Mouse (Mus musculus) lung, adult 18-20 months (tissue): Measurements from ENCODE around the gene Cep350.

Experiments used
- DNase-seq, 2 experiments: peaks; one replicate each; pipeline ENCODE4 v3.0.0; 2022; ENCODE audit warnings: mixed read lengths in 2 of 2

The Cep350 gene

GRCm38 (mm10) chr1:155973068-155973718 is at the start of gene Cep350:
Gene Cep350 (minus strand): TSS chr1:155973255.
- DNase-seq: peak; percentile 98

GRCm38 (mm10) chr1:156020402-156020801 is 47.3 kb upstream of the Cep350 start:
- DNase-seq: no peak

- no peak for DNase-seq
Measured at GRCm38 (mm10) chr1:156019800-156020199, 46.7 kb upstream of the Cep350 start.

GRCm38 (mm10) chr1:156009003-156009402 is 35.9 kb upstream of the Cep350 start:
- DNase-seq: no peak

GRCm38 (mm10) chr1:156005906-156006305 is 32.9 kb upstream of the Cep350 start:
- no peak for DNase-seq

GRCm38 (mm10) chr1:156003201-156003935 is 30.3 kb upstream of the Cep350 start:
- peak; percentile 62 to 73 for DNase-seq

GRCm38 (mm10) chr1:156002366-156002765 is 29.3 kb upstream of the Cep350 start:
- DNase-seq: no peak

- no peak for DNase-seq
Measured at GRCm38 (mm10) chr1:155995612-155996011, 22.6 kb upstream of the Cep350 start.

GRCm38 (mm10) chr1:155994524-155994923 is 21.5 kb upstream of the Cep350 start:
- no peak for DNase-seq

GRCm38 (mm10) chr1:155990391-155990790 is 17.3 kb upstream of the Cep350 start:
- DNase-seq: no peak

- no peak for DNase-seq
Measured at GRCm38 (mm10) chr1:155989387-155989786, 16.3 kb upstream of the Cep350 start.

GRCm38 (mm10) chr1:155987625-155988024 is 14.6 kb upstream of the Cep350 start:
- DNase-seq: no peak

- DNase-seq: no peak
Measured at GRCm38 (mm10) chr1:155974931-155975330, 1.9 kb upstream of the Cep350 start.

GRCm38 (mm10) chr1:155973719-155974379 is 794 bp upstream of the Cep350 start:
- DNase-seq: peak; percentile 11

GRCm38 (mm10) chr1:155972146-155973067 is 648 bp downstream of the Cep350 start:
- peak; percentile 40 to 49 for DNase-seq

GRCm38 (mm10) chr1:155949170-155949569 is 23.9 kb downstream of the Cep350 start:
- DNase-seq: no peak

- no peak for DNase-seq
Measured at GRCm38 (mm10) chr1:155944361-155944760, 28.7 kb downstream of the Cep350 start.

- no peak for DNase-seq
Measured at GRCm38 (mm10) chr1:155937416-155937815, 35.6 kb downstream of the Cep350 start.

GRCm38 (mm10) chr1:155934702-155935101 is 38.4 kb downstream of the Cep350 start:
- no peak for DNase-seq

- no peak for DNase-seq
Measured at GRCm38 (mm10) chr1:155903561-155903960, 69.5 kb downstream of the Cep350 start.

- DNase-seq: no peak
Measured at GRCm38 (mm10) chr1:155901348-155901747, 71.7 kb downstream of the Cep350 start.

GRCm38 (mm10) chr1:155894382-155894781 is 78.7 kb downstream of the Cep350 start:
- DNase-seq: no peak

- DNase-seq: no peak
Measured at GRCm38 (mm10) chr1:155886846-155887245, 86.2 kb downstream of the Cep350 start.
